Mouse (Mus musculus): ENCODE measurements around the gene Asprv1.

Asprv1 gene

DNA sequence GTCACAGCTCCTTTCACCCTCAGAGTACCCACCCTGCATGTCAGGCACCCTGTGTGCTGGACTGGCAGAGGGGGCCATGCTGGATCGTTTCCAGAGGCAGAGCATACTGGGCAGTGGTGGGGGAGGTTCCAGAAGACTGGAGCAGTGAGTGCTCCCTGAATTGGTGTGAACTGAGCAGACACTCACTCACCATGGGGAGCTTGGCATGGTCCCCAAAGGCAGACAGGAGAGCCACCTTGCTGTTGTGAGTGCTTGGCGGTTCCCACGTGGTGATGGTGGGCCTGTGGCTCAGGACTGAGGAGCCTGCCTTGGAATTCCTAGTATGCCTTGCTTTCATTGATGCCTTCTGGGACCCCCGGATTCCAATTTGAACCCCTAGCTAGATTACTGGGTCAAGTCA is 4.8 kb upstream of the Asprv1 start:
- no peak for DNase-seq

- peak; percentile 38 for DNase-seq
These were observed 3.6 kb upstream of the Asprv1 start for GRCm38 (mm10) chr6:86624074-86625030.

GRCm38 (mm10) chr6:86630141-86630540 is 2.2 kb downstream of the Asprv1 start:
- no peak for DNase-seq

DNA sequence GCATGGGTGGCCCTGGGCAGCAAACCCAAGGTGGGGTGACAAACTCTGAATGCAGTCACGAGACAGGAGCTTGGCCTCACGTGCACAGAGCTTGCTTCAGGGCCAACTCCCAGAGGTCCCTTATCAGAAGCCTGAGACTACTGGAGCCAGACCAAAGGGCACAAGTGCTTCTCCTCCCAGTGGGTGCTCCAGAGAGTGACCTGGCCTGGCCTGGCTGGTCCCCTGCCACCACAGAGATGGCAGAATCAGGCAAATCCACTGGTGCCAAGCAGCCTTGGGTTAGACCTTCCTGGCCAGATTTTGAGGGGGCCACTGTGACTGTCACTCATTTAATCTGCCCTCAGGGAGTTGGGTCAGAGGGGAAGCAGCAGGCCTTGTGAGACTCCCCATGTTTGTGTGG is 8.5 kb downstream of the Asprv1 start:
- no peak for DNase-seq

GRCm38 (mm10) chr6:86637171-86637835 is 9.3 kb downstream of the Asprv1 start:
- no peak for DNase-seq

GRCm38 (mm10) chr6:86637860-86638259 is 9.9 kb downstream of the Asprv1 start:
- no peak for DNase-seq

DNA sequence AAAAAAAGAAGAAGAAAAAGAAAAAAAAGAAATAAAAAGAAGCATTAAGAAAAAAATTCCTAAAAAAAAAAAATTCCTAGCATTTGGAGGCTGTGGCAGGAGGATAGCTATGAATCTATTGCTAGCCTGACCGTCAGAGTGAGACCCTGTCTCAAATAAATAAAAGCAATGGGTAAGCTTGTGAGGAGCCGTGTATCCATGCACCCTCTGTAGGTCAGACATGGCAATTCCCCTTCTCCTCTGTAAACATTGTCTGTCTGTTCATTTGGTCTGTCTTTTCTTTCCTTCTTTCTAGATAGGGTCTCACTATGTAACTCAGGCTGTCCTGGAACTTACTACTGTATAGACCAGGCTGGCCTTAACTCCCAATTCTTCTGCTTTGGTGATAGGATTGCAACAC is 10.5 kb downstream of the Asprv1 start:
- no peak for DNase-seq

DNA sequence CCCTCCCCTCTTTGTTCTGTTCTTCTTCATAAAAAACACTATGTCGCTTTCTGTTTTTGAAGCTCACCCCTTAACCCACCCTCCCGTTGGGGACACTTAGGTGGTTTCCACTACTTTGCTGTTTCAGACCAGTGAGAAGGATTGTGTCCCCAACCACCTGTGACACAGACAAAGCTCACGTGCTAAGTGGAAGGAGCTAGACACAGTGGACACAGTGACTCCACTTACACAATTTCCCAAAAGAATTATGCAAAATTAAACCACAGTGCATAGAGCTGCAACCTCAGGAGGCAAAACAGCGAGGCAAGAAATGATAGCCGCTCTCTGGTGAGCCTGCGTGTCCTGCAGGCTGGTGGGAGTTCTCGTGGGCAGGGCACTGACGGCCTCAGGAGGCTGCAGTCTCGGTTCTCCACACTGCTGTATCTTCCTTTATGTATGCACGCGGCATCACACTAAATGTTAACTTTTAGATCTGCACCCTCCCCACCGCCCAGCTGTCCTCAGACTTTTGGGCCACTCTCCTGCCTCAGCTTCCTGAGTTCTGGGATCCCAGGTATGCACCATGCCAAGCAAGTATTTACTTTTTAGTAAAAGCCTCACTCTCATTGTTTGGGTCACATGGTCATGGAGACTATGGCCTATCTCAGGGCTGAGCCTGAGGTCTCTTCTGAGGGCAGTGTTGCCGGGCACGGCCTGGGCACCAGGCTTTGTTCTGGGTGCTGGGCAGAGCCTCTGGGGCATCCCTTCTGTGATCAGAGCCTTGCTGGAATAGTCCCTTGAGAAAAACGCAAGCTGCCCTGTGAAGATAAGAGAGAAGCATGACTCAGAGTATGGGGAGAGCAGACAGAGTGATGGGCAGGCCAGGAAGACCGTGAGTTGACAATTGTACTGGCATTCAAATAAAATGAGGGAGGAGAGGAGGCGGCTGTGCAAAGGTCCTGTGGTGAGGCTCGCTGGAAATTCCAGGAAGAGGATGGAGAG is 11.5 kb downstream of the Asprv1 start:
- no peak for DNase-seq

DNA sequence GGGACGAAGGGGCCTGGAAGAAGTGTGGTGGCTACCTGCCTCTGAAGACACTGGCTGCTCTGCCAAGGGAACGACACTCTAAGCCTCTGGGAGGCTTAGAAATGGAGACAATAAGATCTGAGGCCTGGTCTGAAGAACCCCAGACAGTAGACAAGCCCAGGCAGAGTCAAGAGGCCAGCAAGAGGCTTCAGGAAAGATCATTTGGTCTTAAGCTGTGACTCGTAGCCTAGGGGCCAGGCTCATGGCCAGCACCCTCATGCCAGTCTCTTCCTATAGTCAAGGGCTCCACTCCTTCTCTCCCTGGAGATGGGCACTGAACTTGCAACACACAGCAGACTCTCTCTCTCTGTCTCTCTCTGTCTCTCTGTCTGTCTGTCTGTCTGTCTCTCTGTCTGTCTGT is 12.2 kb downstream of the Asprv1 start:
- DNase-seq = no peak

- DNase-seq = no peak
These were observed 12.8 kb downstream of the Asprv1 start for GRCm38 (mm10) chr6:86640776-86641175.

GRCm38 (mm10) chr6:86641716-86642115 is 13.8 kb downstream of the Asprv1 start:
- DNase-seq = no peak

DNA sequence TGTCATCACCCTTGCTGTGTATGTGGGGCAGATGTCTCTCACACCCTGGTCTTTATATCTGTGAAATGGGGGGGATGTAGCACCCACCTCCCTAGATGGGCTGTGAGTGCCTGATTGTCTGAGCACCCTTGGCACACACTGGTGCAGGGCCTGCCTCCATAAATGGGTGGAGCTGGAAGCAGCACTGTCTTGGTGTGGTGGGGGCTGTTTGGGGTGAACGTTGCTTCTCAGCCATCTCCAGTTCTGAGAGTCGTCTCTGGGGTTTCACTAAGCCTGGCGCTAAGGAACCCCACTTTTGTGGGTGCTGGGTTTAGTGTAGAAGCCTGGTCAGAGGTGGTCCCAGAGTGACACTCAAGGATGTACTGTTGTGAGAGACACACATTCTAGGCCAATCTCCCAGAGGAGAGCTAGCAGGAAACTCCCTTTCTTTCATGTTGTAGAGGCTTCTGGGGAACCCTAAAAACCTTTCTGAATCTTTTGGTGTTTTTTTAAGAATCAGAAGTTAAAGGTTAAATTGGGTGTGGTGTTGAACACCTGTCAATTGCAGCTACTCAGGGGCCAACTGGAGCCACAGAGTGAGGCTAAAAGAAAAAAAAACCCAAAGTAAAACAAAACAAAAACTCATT is 16.9 kb downstream of the Asprv1 start:
- no peak for DNase-seq

GRCm38 (mm10) chr6:86645551-86645950 is 17.6 kb downstream of the Asprv1 start:
- no peak for DNase-seq

DNA sequence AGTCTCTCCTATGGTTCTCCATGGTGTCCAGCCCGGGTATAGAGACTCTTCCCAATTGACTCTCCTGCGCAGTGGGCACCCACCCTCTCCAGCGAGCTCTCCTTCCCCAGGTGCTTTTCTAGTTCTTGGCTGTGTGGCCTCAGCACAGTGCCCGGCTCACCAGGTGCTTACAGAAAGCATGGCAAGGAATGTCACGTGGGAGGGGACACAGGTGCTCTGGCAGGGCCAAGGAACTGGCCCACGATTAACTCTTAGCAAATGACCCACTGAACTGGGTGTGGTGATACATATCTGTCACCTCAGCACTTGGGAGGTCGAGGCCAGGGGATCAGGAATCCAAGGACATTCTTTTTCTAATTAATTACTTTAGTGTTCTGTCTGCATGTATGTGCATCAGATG is 18.2 kb downstream of the Asprv1 start:
- no peak for DNase-seq

DNA sequence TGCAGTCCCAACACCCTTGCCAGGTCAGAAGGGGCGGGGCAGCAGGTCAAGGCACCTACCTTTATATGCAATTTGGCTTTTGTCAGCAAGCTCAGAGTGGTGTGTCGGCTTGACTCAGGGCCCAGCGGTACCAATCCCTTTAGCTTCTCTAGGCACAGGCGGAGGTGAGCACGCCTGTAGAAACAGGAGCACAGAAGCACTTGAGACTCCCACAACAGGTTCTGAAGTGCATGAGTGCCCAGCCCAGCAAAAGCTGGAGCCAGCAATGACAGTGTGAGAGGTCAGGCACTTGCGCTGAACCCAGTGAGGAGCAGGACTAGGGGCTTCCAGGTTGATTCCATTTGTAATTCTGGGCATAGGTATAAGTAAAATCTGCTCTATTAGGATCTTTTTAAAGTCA is 25.1 kb downstream of the Asprv1 start:
- DNase-seq = no peak

GRCm38 (mm10) chr6:86654270-86654916 is 26.4 kb downstream of the Asprv1 start:
- DNase-seq = no peak

DNA sequence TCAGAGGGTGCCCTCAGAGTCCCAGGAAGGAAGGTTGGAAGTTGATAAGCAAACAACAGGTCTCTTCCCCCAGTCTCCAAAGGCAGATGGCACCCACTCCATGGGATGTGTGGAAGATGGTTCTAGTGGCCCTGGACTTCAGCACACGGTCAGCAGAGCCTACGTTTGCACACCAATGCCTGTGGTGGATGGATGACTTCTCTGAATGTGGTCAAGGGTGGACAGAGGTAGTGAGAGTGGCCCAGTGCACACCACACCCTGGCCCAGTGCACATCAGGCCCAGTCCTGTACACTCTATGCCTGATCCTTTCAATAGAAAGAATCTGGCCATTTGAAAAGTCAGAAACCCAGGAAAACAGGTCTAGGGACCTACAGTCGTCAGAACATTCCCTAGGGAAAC is 30.5 kb downstream of the Asprv1 start:
- DNase-seq = no peak

GRCm38 (mm10) chr6:86660161-86660877 is 32.4 kb downstream of the Asprv1 start:
- DNase-seq = no peak

- DNase-seq = no peak
These were observed 37.1 kb downstream of the Asprv1 start for GRCm38 (mm10) chr6:86665076-86665475.

DNA sequence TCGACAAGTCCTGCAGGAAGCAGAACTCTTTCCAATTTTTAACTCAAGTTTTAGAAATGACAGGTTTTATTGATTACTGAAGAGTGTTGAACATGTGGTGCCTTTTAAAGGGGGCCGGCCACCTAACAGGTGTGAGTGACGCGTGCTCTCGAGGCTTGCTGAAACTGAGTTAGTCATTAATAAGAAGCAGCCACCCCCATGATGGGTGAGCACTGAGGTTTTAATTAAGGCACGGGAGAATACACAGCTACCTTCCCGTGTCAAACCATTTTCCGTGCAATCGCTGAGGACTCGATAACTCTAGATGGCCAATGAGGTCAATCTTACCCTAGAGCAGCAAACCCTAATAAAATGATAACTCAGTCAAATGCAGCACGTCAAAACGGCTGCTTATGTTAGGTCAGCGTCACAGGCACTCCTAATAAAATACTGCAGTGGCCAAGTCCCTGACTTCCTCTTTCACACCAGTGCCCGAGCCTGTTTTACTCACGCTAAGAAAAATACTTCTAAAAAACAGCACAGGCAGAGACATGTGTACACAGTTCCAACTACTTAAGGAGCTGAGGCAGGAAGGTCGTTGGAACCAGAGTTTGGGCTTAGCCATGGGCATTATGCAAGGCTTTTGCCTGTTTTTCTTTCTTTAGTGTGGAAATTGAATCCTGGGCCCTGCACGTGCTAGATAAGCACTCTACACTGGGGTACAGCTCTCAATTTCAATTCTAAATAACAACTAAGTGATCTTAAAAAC is 37.8 kb downstream of the Asprv1 start:
- no peak for DNase-seq

- no peak for DNase-seq
These were observed 39.1 kb downstream of the Asprv1 start for GRCm38 (mm10) chr6:86667061-86667460.

Measured in right cerebral cortex, adult 18-20 months (tissue).